Mouse (Mus musculus): ENCODE measurements around the gene Mrpl54. TPM values are rescaled to one million over a fixed set of nuclear protein-coding genes. Genes with fewer than 3 reads are reported as not detected.
"Not testable (repeated sequence)": the region's sequence is repeated elsewhere in the genome, so short reads cannot be mapped to it uniquely, and the experiment has no call there.

Gene Mrpl54
- polyA plus RNA-seq, 1 experiment = 102 TPM

- Histone ChIP-seq H3K4me1 (replicated peaks; ENCODE audit: control insufficient read depth, insufficient read depth, low read length) (peaks cover 39% of the 10 kb centered on the region), H3K27me3 (ENCODE audit: control insufficient read depth, insufficient read depth, low read length) (no peaks in the 10 kb centered on the region), H3K4me3 (ENCODE audit: control insufficient read depth, insufficient read depth, low read length) (no peak overlapping the region), H3K27ac (ENCODE audit: control insufficient read depth, insufficient read depth, low read length) (no peak overlapping the region), H3K36me3 (ENCODE audit: control insufficient read depth, insufficient read depth, low read length) (no peaks in the 10 kb centered on the region)
- 95% methylated on average over 6 of the region's 6 CpGs for WGBS
- TF ChIP-seq CTCF (IDR thresholded peaks at IDR 0.05; ENCODE audit: borderline replicate concordance, control insufficient read depth, extremely low read depth, insufficient read depth, low read length, poor library complexity) (no peak), POLR2A (IDR thresholded peaks at IDR 0.05; ENCODE audit: control insufficient read depth, extremely low read depth, insufficient read depth, low read length, poor library complexity) (no peak)
- DNase-seq = no peak
Measured at GRCm38 (mm10) chr10:81234206-81234605, 32.5 kb downstream of the Mrpl54 start.

- Histone ChIP-seq H3K27me3 (ENCODE audit: control insufficient read depth, insufficient read depth, low read length) (no peaks in the 10 kb centered on the region), H3K36me3 (ENCODE audit: control insufficient read depth, insufficient read depth, low read length) (no peaks in the 10 kb centered on the region), H3K4me1 (replicated peaks; ENCODE audit: control insufficient read depth, insufficient read depth, low read length) (peaks cover 37% of the 10 kb centered on the region), H3K4me3 (ENCODE audit: control insufficient read depth, insufficient read depth, low read length) (peak overlapping the region; percentile 47), H3K27ac (ENCODE audit: control insufficient read depth, insufficient read depth, low read length) (no peak overlapping the region)
- WGBS = 4% methylated on average over 28 of the region's 28 CpGs
- no peak for TF ChIP-seq POLR2A (IDR thresholded peaks at IDR 0.05; ENCODE audit: control insufficient read depth, extremely low read depth, insufficient read depth, low read length, poor library complexity)
- no peak for TF ChIP-seq CTCF (IDR thresholded peaks at IDR 0.05; ENCODE audit: borderline replicate concordance, control insufficient read depth, extremely low read depth, insufficient read depth, low read length, poor library complexity)
- DNase-seq = no peak
Measured at GRCm38 (mm10) chr10:81233226-81233585, 33.5 kb downstream of the Mrpl54 start.

- peak; percentile 33; the same call in 1 of the 2 replicates for TF ChIP-seq POLR2A (IDR thresholded peaks at IDR 0.05; ENCODE audit: control insufficient read depth, extremely low read depth, insufficient read depth, low read length, poor library complexity)
- no peak for TF ChIP-seq CTCF (IDR thresholded peaks at IDR 0.05; ENCODE audit: borderline replicate concordance, control insufficient read depth, extremely low read depth, insufficient read depth, low read length, poor library complexity)
- Histone ChIP-seq H3K27ac (ENCODE audit: control insufficient read depth, insufficient read depth, low read length) (no peak within 1 kb of the TSS), H3K4me1 (replicated peaks; ENCODE audit: control insufficient read depth, insufficient read depth, low read length) (peaks cover 32% of the 10 kb centered on the region), H3K36me3 (ENCODE audit: control insufficient read depth, insufficient read depth, low read length) (no peaks in the 10 kb centered on the region), H3K4me3 (ENCODE audit: control insufficient read depth, insufficient read depth, low read length) (peak within 1 kb of the TSS; percentile 47), H3K27me3 (ENCODE audit: control insufficient read depth, insufficient read depth, low read length) (no peaks in the 10 kb centered on the region)
- WGBS = 10% methylated on average over 29 of the region's 29 CpGs
- DNase-seq = peak; percentile 90
Measured at GRCm38 (mm10) chr10:81232580-81233225, 34.0 kb downstream of the Mrpl54 start, which contains the start of gene Zfr2. Gene Zfr2, plus strand, starts transcription at chr10:81233155.

- DNase-seq = no peak
- no peak for TF ChIP-seq POLR2A (IDR thresholded peaks at IDR 0.05; ENCODE audit: control insufficient read depth, extremely low read depth, insufficient read depth, low read length, poor library complexity)
- no peak for TF ChIP-seq CTCF (IDR thresholded peaks at IDR 0.05; ENCODE audit: borderline replicate concordance, control insufficient read depth, extremely low read depth, insufficient read depth, low read length, poor library complexity)
- H3K4me1 ChIP-seq (replicated peaks; ENCODE audit: control insufficient read depth, insufficient read depth, low read length) = peaks cover 30% of the 10 kb centered on the region
- no peak overlapping the region for H3K27ac ChIP-seq (ENCODE audit: control insufficient read depth, insufficient read depth, low read length)
- H3K27me3 ChIP-seq (ENCODE audit: control insufficient read depth, insufficient read depth, low read length) = no peaks in the 10 kb centered on the region
- 61% methylated on average over 7 of the region's 7 CpGs for WGBS
- H3K36me3 ChIP-seq (ENCODE audit: control insufficient read depth, insufficient read depth, low read length) = no peaks in the 10 kb centered on the region
- H3K4me3 ChIP-seq (ENCODE audit: control insufficient read depth, insufficient read depth, low read length) = no peak overlapping the region
Measured at GRCm38 (mm10) chr10:81231436-81231835, 35.3 kb downstream of the Mrpl54 start.

- H3K27me3 ChIP-seq (ENCODE audit: control insufficient read depth, insufficient read depth, low read length) = no peaks in the 10 kb centered on the region
- no peaks in the 10 kb centered on the region for H3K36me3 ChIP-seq (ENCODE audit: control insufficient read depth, insufficient read depth, low read length)
- no peak for TF ChIP-seq POLR2A (IDR thresholded peaks at IDR 0.05; ENCODE audit: control insufficient read depth, extremely low read depth, insufficient read depth, low read length, poor library complexity)
- peak; percentile 39; the same call in 1 of the 2 replicates for TF ChIP-seq CTCF (IDR thresholded peaks at IDR 0.05; ENCODE audit: borderline replicate concordance, control insufficient read depth, extremely low read depth, insufficient read depth, low read length, poor library complexity)
- WGBS = 12% methylated on average over 27 of the region's 27 CpGs
- H3K27ac ChIP-seq (ENCODE audit: control insufficient read depth, insufficient read depth, low read length) = no peak within 1 kb of the TSS
- H3K4me1 ChIP-seq (replicated peaks; ENCODE audit: control insufficient read depth, insufficient read depth, low read length) = peaks cover 30% of the 10 kb centered on the region
- no peak for DNase-seq
- H3K4me3 ChIP-seq (ENCODE audit: control insufficient read depth, insufficient read depth, low read length) = peak within 1 kb of the TSS; percentile 22
Measured at GRCm38 (mm10) chr10:81230438-81231332, 36.0 kb downstream of the Mrpl54 start, which contains the start of gene Atcay. Gene Atcay, minus strand, starts transcription at chr10:81230833.

- Histone ChIP-seq H3K27ac (ENCODE audit: control insufficient read depth, insufficient read depth, low read length) (no peak overlapping the region), H3K27me3 (ENCODE audit: control insufficient read depth, insufficient read depth, low read length) (no peaks in the 10 kb centered on the region), H3K4me3 (ENCODE audit: control insufficient read depth, insufficient read depth, low read length) (peak overlapping the region; percentile 22), H3K36me3 (ENCODE audit: control insufficient read depth, insufficient read depth, low read length) (no peaks in the 10 kb centered on the region), H3K4me1 (replicated peaks; ENCODE audit: control insufficient read depth, insufficient read depth, low read length) (peaks cover 30% of the 10 kb centered on the region)
- TF ChIP-seq POLR2A (IDR thresholded peaks at IDR 0.05; ENCODE audit: control insufficient read depth, extremely low read depth, insufficient read depth, low read length, poor library complexity) = no peak
- TF ChIP-seq CTCF (IDR thresholded peaks at IDR 0.05; ENCODE audit: borderline replicate concordance, control insufficient read depth, extremely low read depth, insufficient read depth, low read length, poor library complexity) = no peak
- WGBS = 13% methylated on average over 20 of the region's 20 CpGs
- no peak for DNase-seq
Measured at GRCm38 (mm10) chr10:81229735-81230437, 36.8 kb downstream of the Mrpl54 start.

- H3K36me3 ChIP-seq (ENCODE audit: control insufficient read depth, insufficient read depth, low read length); H3K4me3 ChIP-seq (ENCODE audit: control insufficient read depth, insufficient read depth, low read length); H3K27me3 ChIP-seq (ENCODE audit: control insufficient read depth, insufficient read depth, low read length); H3K27ac ChIP-seq (ENCODE audit: control insufficient read depth, insufficient read depth, low read length); DNase-seq; H3K4me1 ChIP-seq (replicated peaks; ENCODE audit: control insufficient read depth, insufficient read depth, low read length): not testable (repeated sequence)
- 75% methylated on average over 2 of the region's 2 CpGs for WGBS
Measured at GRCm38 (mm10) chr10:81223731-81224130, 43.0 kb downstream of the Mrpl54 start.

All from thymus, adult 2 months (tissue).